Mouse (Mus musculus): Measurements from ENCODE around the gene Lck.

Lck gene

DNA sequence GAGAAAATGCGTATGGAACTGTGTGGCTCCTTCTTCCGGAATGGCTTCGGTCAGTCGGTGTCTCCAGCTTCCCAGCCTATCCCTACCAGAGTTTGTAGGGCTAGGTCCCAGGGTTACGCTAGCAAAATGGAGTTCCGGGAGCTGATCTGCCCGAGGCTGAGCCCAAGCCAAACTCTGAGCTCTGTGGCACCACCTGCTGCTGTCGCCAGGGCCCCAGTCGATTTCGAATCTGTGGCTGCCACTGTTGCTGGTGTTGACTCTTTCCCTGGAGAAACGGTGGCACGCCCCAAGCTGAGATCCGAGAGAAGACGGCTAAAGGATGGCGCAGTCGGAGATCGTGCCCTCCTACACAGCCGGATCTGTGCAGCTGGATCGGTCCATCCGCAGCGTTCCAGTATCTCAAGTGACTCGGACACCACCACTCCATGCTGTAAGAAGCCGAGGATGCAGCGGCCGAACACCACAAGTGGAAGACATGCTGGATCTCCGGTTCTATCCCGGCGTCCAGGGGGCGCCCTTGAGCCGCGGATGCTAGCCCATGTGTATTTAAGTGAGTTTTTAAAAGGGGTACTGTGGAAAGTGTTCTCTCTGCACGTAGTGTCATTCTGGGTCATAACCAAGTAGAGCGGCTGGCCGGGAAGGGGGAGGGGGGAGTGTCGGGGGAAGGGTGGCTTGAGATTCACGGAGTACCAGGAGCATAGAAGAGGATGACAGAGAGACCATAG, 11.6 kb upstream of the Lck start:
- peak; percentile 51 for DNase-seq (ENCODE audit: low read depth)

DNA sequence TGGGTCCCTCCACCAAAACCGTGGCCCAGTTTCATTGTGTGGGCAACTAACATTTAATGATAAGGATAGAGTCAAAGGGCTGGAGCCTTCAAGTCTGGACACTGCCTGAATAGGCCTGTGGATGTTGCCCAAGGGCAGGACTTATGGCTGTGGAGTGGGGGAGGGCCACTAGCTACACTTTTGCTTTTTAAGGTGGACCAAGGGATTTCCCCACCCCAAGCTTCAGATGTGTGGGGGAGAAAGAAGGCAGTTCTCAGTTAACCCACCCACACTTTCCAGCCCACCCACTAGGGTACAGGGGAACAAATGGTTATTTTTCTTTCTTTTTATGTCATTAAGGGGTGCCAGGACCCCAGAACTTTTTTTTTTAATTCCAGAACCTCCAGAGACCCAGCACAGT, 10.9 kb upstream of the Lck start:
- no peak for DNase-seq (ENCODE audit: low read depth)

DNA sequence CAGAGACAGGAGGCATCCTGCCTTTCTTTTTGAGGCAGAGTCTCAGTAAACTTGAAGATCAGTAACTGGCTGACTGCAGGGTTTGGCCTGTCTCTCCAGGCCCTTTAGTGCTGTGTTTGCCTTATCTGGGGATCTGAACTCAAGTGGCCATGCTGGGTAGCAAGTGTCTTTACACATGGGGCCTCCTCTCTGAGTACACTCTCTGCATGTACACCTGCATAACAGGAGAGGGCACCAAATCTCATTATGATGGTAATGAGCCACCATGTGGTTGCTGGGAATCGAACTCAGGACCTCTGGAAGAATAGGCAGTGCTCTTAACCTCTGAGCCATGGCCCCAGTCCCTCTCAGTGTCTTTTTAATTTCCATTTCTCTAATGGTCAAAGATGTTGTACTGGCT, 8.8 kb upstream of the Lck start:
- no peak for DNase-seq (ENCODE audit: low read depth)

- no peak for DNase-seq (ENCODE audit: low read depth)
Observed at GRCm38 (mm10) chr4:129580347-129580746, 6.9 kb upstream of the Lck start.

DNA sequence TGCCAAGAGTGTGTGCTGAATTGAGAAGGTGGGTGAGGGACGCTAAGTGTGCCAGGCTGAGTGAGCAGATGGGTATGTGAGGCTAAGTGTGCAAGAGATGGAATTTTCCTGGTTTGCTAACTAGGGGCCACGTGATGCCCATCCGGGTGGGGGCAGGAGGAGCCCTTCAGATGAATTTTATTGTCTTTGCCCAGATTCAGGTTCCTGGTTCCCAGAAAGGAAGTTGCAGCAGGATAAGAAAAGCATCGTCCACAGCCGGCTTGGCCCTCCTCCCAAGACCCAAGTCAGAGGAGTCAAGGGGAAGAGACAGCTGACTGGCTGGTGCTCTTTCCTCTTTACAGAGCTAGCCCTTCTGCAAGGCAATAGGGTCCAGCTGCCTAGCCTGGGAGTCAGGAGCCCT, 5.0 kb upstream of the Lck start, which contains the start of gene Fam167b:
Fam167b (minus strand) TSS at position 84 of the 400 bp plus-strand sequence.
- DNase-seq (ENCODE audit: low read depth): no peak

GRCm38 (mm10) chr4:129577688-129578087, 4.2 kb upstream of the Lck start:
- no peak for DNase-seq (ENCODE audit: low read depth)

- no peak for DNase-seq (ENCODE audit: low read depth)
Observed at GRCm38 (mm10) chr4:129576863-129577491, 3.5 kb upstream of the Lck start.

DNA sequence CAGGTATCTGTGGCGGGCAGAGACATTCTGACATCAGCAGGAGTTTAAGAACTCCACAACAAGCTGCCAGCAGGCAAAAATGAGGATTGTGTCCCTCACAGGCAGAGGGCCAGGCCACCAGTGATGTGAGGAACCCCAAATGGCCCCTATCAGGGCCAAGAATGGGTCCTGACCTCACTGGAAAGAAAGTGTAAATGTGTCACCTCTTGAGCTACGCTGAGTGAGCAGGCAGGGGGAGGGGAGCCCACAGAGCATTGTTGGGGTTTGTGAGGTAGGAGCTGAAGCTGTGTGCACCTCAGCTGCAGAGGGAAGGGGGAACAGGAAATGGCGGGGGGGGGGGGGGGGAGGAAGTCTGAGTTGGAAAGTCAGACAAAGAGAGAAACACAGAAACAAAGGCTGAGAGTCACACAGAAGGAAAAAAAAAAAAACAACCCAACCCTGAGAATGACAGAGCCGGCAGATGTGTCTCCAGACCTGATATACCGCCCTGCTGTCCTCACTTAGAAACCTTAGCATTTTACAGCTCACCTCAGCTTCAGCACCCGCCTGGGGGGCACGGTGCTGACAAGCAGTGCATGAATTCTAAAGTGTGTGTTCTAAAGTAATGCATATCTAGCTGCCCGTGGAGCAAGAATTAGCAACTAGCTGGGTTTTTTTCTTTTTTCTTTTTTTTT, 1.9 kb upstream of the Lck start:
- no peak for DNase-seq (ENCODE audit: low read depth)

DNA sequence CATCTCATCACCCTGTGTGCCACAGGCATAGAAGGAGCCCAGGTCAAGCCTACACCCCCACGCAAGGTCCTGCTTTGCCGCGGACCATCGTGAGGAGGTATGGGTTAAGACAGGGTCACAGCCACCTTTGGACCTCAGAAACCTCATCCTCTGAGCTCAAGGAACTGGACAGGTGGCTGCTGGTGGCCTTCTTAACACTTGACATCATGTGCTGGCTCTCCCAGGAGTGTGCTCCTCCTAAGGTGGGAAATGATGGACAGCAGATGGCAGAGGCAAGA, 409 bp downstream of the Lck start:
- no peak for DNase-seq (ENCODE audit: low read depth)

- no peak for DNase-seq (ENCODE audit: low read depth)
Observed at GRCm38 (mm10) chr4:129572236-129573092, 977 bp downstream of the Lck start.

GRCm38 (mm10) chr4:129571551-129572084, 1.8 kb downstream of the Lck start:
- no peak for DNase-seq (ENCODE audit: low read depth)

GRCm38 (mm10) chr4:129570028-129570427, 3.4 kb downstream of the Lck start:
- no peak for DNase-seq (ENCODE audit: low read depth)

DNA sequence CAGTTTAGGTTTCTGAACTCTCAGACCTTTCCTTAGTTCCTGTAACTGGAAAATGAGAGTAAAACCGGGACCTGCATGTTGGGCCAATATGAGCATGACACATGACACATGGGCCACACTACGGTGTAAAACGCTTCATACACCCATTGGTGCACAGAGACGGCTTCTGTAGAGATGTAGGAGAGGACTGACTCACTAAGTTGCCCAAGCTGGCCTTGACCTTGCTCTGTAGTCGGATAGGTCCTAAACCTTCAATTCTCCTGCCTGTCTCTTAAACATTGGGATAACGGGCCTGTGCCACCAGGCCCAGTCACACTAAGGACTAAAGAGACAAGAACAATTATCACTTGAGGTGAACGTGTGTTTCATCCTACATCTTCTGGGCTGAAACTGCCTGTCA, 5.1 kb downstream of the Lck start:
- no peak for DNase-seq (ENCODE audit: low read depth)

GRCm38 (mm10) chr4:129565139-129565538, 8.3 kb downstream of the Lck start:
- DNase-seq (ENCODE audit: low read depth): no peak

GRCm38 (mm10) chr4:129563718-129564117, 9.7 kb downstream of the Lck start:
- DNase-seq (ENCODE audit: low read depth): no peak

DNA sequence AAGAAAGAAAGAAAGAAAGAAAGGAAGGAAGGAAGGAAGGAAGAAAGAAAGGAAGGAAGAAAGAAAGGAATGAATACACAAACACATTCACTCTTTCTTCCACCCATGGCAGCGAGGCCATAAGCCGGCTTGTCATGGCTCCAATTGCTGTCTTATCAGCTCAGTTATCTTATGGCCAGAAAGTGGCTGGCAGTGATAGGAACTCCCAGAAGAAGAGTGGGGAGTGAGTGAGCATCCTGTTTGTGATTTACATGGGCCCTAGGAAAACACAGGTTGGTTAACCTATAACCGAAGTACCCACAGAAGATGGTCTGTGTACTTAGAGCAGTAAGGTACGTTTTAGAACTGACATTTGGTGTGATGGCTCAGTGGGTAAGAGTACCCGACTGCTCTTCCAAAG, 12.3 kb downstream of the Lck start:
- no peak for DNase-seq (ENCODE audit: low read depth)

GRCm38 (mm10) chr4:129558321-129558955, 15.0 kb downstream of the Lck start:
- no peak for DNase-seq (ENCODE audit: low read depth)

DNA sequence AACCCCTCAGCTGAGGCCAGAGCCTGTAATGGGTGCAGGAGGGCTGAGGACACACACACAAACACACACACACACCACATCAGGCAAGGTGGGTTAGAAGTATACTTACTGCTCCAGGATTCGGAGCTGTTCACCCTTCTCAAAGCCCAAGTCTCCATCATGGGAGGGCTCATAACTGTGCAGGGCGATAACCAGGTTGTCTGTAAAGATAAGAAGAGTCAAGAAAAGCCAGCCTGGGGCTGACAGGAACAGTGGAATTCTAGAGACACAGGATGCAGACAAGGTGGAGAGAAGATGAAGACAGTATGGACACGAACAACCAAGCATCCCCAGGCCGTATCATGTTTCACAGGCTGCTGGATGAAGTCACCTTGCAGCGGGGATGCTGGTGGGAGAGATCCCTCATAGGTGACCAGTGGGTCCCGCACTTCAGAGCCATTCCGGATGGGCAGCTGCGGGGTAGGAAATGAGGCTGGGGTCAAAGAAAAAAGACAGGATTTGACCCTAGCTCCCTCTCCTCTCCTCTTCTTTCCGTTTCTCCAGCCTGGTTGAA, 16.1 kb downstream of the Lck start:
- DNase-seq (ENCODE audit: low read depth): no peak

DNA sequence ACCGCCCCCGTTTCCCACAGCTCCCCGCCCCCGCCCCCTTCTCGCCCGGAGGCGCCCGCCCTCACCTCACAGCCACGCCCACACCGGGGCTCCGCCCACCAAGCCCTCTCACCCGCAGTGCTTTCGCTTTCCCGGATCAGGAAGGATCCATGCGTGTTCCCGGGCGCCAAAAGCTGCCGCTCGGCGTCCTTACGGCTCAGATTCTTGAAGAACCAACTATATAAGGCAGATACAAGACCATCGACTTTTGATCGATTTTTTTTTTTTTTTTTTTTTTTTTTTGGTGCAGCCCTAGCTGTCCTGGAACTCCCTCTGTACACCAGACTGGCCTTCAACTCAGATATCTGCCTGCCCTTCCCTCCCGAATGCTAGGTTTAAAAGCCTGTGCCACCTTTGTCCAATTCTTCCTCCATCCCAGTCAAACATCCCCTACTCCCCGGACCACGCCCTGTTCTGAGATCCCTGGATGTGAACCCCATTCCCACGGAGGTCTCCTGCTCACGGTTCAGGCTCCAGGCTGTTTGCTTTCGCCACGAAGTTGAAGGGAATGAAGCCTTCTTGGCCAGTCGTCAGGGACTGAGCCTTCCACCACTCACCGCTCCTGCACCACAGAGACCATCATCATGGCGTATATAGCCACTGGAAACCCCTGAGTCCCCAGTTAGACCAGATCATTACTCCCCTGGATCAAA, 16.8 kb downstream of the Lck start:
- DNase-seq (ENCODE audit: low read depth): peak; percentile 35

GRCm38 (mm10) chr4:129555862-129556531, 17.4 kb downstream of the Lck start:
- DNase-seq (ENCODE audit: low read depth): no peak

Data from fibroblast of lung, adult 2 months (primary cell).